Mouse (Mus musculus): ENCODE measurements around the gene Gm28308. TPM values are rescaled to one million over a fixed set of nuclear protein-coding genes. Genes with fewer than 3 reads are reported as not detected.
A peak's percentile ranks its signal among the peaks of the same experiment; 100 is the strongest.

Gm28308 gene
- total RNA-seq, 2 experiments from 2014 or later: not detected

DNA sequence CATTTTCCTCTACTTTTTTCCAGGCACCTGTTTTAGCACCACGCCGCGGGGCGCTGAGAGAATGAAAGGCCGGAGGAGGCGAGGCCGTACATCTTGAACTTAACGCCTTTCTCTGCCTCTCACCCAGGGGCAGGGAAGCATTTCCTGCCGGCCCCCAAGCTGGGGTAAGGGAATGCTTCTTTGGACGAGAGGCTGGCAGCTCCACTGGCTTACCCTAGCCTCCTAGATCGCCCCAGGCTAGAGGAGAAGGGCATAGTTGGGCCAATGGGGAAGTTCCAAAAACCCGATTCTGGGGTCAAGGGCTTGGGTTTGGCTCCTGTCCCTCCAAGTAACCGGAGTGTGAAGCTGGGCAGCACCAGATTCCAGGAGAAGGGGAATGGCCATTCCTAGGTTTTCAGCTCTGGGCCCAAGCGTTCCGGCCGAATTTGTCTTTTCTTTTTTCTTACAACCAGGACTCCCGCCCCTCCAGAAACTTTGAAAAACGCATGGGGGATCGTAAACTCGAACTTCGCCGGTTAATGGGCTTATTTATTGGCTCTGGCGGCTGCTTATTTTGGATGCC is 19.9 kb upstream of the Gm28308 start:
- no peak for DNase-seq (ENCODE audit: low spot score in 2 of 2)

DNA sequence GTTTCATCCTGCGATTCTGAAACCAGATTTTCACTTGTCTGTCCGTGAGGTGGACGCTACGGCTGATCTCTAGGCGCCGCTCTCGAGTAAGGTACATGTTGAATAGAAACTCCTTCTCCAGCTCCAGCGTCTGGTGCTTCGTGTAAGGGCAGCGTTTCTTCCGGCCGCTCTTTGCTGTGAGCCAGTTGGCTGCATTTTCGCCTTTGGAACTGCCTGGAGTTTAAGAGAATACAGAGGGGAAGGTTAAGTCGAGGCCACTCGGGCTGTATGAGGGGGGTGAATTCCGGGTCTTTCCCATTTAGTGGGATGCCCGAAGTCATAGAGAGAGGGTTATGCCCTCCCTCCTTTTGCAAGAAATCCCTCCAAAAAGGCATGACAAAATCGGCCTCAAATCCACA is 19.4 kb upstream of the Gm28308 start:
- DNase-seq (ENCODE audit: low spot score in 2 of 2): no peak

DNA sequence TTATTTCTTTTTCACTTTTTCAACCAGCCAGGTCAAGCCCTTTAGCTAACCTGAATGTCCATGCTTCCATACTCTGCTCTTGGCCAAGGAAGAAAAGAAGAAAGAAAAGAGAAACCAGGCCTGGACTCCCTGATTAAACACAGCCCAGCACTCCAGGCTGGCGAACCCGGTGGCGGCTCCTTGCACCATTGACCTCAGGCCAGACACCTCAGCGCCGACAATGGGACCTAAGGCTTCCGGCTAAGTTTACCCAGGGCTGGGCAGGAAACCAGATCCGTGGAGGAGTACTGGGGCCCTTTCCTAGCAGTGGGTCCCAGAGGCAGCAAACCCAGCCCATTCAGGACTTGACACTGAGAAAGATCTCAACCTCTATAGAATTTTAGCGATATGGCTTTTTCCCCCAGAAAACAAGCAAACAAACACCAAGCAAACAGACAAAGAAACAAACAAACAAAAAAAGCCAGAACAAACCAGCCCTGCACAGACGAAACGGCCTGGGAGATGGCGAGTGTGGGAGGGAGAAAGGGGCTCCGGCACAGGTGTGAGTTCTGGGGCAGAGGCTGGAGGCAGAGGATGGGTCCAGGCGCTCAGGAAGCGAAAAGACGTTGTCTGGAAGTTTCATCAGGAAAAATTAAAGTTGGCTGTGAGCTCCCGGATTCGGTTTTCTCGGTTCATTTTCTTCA is 18.9 kb upstream of the Gm28308 start:
- DNase-seq (ENCODE audit: low spot score in 2 of 2): no peak

DNA sequence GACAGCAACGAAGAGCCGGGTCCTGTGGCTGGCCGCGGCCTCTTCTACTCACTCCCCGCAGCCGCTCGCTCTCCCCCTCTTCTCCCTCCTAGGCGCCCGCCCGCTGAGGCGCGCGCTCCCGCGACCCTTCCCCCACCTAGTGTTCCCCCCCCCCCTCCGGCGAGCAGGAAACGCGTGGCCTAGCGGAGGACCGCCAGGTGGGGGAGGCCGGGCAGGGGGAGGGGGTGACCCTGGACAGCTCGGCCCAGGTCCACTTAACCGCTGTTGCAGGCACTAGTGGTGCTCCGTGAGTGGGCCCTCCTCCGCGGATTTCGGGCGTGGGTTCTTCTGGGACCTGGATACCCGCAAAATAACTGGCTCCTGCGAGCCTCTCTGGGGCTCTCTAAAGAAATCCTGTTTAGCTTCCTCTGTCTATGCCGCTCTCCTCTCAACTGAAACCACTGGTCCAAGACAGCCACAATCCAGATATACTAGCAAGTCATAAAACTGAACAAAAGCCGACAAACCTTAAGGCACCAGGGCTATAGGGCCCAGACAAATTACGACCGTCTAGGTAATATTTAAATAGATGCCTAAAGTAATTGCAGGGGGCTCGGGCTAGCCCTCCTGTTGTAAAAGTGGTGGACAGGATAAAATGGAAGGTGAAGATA is 17.5 kb upstream of the Gm28308 start, which contains the start of gene Hoxa9:
TSS of gene Hoxa9 (minus strand) at position 574 of the 650 bp plus-strand sequence.
- DNase-seq (ENCODE audit: low spot score in 2 of 2): no peak

GRCm38 (mm10) chr6:52229558-52230416 is 16.6 kb upstream of the Gm28308 start:
- DNase-seq (ENCODE audit: low spot score in 2 of 2): no peak

- no peak for DNase-seq (ENCODE audit: low spot score in 2 of 2)
These were observed 15.6 kb upstream of the Gm28308 start for GRCm38 (mm10) chr6:52228475-52229465.

DNA sequence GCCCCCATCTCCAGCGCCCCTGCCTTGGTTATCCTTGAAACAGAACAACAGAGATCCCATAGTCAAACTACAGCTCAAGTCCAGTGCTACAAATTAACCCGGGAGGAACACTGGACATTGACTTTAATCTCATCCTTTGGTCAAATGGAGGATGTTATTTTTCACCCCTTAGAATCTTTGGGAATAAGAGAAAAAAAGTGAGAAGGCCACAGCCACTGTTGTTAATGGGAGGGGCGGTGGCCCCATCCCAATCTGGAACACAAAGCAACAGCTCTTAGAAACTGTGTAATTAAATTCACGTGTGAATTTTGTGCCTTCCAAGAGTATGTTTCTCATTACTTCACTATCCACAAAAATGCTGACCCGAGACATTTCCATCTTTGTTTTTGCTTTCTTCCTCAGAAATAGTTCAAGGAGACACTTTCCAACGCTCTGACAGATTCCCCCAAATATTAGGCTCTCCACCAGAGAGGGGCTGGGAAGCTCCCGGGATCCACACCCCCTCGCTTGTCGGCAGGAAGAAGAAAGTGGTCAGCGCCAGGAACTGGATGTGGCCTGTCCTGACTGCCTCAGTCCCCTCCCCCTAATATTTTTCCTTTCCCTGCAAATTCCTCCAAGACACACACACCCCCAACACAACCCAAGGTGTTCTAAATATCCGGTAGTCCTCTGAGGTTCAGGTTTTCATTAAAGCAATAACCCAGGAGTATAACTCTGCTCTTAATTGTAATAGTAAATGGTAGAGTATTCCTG is 14.5 kb upstream of the Gm28308 start:
- DNase-seq (ENCODE audit: low spot score in 2 of 2): no peak

GRCm38 (mm10) chr6:52226569-52227257 is 13.6 kb upstream of the Gm28308 start:
- DNase-seq (ENCODE audit: low spot score in 2 of 2): no peak

GRCm38 (mm10) chr6:52225612-52226568 is 12.8 kb upstream of the Gm28308 start:
- DNase-seq (ENCODE audit: low spot score in 2 of 2): no peak

DNA sequence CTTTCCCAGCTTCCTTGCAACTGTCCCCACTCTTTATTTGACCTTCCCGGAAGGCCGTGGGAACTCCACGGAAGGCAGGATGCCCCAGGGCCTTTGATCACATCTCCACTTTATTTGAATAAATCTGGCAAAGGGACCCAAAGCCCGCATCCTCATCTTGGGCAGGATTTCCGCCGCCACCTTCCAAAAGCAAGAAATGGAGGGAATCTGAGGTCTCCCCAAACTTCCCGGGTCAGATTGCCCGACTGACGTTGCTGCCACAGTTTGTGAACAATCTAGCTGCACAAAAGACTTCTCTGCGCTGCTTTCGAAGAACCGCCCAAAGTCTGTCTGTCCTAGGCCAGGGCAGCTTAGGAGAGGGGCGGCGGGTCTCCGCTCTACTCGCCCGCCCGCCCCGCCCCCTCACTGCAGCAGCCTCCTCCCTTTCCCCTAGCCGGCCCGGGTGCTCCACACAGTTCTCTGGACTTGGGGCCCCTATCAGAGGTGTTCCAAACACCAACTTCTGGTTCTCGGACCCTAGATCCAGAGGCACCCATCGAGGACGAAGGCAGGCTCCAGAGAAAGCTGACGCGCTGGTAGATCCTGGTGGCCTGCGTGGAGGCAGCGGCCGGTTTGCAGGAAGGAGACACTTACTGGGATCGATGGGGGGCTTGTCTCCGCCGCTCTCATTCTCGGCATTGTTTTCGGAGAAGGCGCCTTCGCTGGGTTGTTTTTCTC is 11.9 kb upstream of the Gm28308 start:
- DNase-seq (ENCODE audit: low spot score in 2 of 2): no peak

DNA sequence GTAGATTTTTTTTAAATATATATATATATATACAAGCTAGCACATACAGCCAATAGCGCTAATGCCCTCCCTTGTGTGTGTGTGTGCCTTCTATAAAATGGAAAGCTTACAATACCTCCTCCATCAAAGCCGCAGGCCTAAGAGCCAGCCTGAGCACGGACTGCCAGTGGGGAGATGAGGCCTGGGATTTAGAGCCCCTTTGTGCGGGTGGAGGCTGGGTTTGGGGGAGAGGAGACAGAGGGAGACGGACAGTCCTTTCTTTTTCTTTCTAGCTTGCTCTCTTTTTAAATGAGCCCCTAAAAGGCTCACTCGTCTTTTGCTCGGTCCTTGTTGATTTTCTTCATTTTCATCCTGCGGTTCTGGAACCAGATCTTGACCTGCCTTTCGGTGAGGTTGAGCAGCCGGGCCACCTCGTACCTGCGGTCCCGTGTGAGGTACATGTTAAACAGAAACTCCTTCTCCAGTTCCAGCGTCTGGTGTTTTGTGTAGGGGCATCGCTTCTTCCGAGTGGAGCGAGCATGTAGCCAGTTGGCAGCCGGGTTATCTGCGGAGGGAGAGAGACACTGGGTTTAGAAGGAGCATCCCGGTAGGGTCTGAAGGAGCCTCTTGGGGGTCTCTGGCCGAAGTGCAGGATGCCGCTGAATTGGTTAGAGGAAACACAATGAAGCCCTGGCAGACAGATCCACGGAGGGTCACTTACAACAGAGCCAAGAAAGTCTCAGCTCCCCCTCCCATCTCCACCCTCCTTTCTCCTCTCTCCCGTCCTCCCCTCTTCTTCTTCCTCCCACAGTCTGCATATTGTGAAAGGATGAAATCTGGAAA is 11.0 kb upstream of the Gm28308 start:
- DNase-seq (ENCODE audit: low spot score in 2 of 2): no peak

- DNase-seq (ENCODE audit: low spot score in 2 of 2): no peak
These were observed 9.6 kb upstream of the Gm28308 start for GRCm38 (mm10) chr6:52222729-52223128.

DNA sequence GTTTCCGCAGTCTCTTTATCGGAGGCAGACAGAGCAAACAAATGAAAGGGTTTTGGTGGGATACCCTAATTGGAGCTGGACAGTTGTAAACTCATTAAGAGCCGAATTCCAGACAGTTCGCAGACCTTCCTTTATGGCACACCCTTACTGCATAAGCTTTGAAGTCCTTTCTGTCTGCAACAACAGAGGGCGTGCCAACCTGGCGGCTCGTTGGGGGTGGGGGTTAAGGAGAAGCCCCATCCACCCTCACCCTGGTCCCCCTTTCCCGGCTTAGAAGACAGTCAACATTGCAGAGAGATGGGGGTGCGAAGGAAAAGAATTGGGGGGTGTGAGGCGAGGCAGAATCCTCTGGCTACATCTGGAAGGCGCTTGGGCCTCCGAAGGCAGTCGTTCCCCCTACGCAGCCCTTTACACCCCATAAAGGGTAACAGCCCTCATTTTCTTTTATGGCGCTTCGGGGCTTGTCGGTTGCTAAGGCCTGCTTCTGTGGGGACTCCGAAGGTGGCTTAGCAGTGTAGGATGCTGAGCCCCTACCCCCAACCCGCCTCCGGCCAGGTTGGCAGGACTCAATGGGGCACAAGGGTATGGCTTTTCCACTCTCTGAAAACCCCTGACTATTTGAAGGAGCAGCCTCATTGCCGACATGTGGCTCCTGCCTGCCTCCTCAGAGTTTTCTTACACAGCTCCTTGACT is 9.0 kb upstream of the Gm28308 start:
- no peak for DNase-seq (ENCODE audit: low spot score in 2 of 2)

- DNase-seq (ENCODE audit: low spot score in 2 of 2): peak; percentile 76 to 84
These were observed 8.3 kb upstream of the Gm28308 start, which contains the start of gene Hoxa7 for GRCm38 (mm10) chr6:52221337-52221992. Gene Hoxa7 (minus strand): TSS chr6:52221854.

GRCm38 (mm10) chr6:52220865-52221310 is 7.7 kb upstream of the Gm28308 start:
- no peak for DNase-seq (ENCODE audit: low spot score in 2 of 2)
